Mouse (Mus musculus) CH12.LX (cell line): ENCODE results near the gene Slc30a3. TPM values are rescaled to one million over a fixed set of nuclear protein-coding genes. Genes with fewer than 3 reads are reported as not detected.

Experiments
- DNase-seq: peaks from one replicate; pipeline ENCODE4 v3.0.0-alpha.2; 2013; ENCODE audit errors: extremely low read depth
- H3K27ac ChIP-seq: 2 replicates; pipeline ENCODE4 v1.5.1; 2012; ENCODE audit warnings: low read depth, mild to moderate bottlenecking, control low read depth, moderate library complexity; ENCODE audit not compliant: insufficient read depth
- H3K27me3 ChIP-seq: replicated peaks from 2 replicates; pipeline ENCODE3; 2012; ENCODE audit warnings: inconsistent platforms
- H3K36me3 ChIP-seq, 2 experiments: replicated peaks in 1 of 2; 2 replicates each; pipeline versions ENCODE3 to v1.6.1; 2012; ENCODE audit warnings: inconsistent platforms in 1 of 2, low read length in 1 of 2, mild to moderate bottlenecking in 1 of 2, mixed read lengths in 1 of 2, moderate library complexity in 1 of 2; ENCODE audit not compliant: control insufficient read depth in 1 of 2, insufficient read depth in 1 of 2
- H3K4me1 ChIP-seq, 2 experiments: 2 replicates each; pipeline ENCODE4 v1.6.1; 2012; ENCODE audit warnings: inconsistent platforms in 1 of 2, moderate library complexity in 1 of 2; ENCODE audit not compliant: insufficient read depth in 2 of 2, control insufficient read depth in 1 of 2
- H3K4me2 ChIP-seq: 2 replicates; pipeline ENCODE4 v1.6.1; 2012; ENCODE audit warnings: low read depth, mild to moderate bottlenecking, control low read depth; ENCODE audit not compliant: poor library complexity, insufficient read depth, severe bottlenecking
- H3K4me3 ChIP-seq, 3 experiments: fragments of 150-350 bp in 1 of 3; sonication (generic) in 1 of 3; replicated peaks in 1 of 3; 2 replicates each; pipeline versions ENCODE3 to v1.5.1; 2011 to 2012; ENCODE audit warnings: low read depth in 2 of 3, low read length in 2 of 3, mild to moderate bottlenecking in 2 of 3, moderate library complexity in 2 of 3, control low read depth in 1 of 3, improper control_type of control experiment in 1 of 3, inconsistent platforms in 1 of 3, mixed read lengths in 1 of 3; ENCODE audit not compliant: poor library complexity in 1 of 3
- H3K79me2 ChIP-seq: replicated peaks from 2 replicates; pipeline ENCODE4 v1.6.1; 2012; ENCODE audit warnings: mild to moderate bottlenecking, moderate library complexity; ENCODE audit not compliant: control insufficient read depth, poor library complexity, insufficient read depth, severe bottlenecking; ENCODE audit errors: extremely low read depth
- H3K9ac ChIP-seq: 2 replicates; pipeline ENCODE4 v1.6.1; 2012; ENCODE audit warnings: low read depth, mild to moderate bottlenecking, control low read depth, moderate library complexity; ENCODE audit not compliant: insufficient read depth
- H3K9me3 ChIP-seq: replicated peaks from 2 replicates; pipeline ENCODE3; 2012; ENCODE audit warnings: low read length, inconsistent platforms, mixed read lengths
- BHLHE40 ChIP-seq: IDR thresholded peaks from 2 replicates; pipeline ENCODE4 v1.6.1; 2011; ENCODE audit warnings: mild to moderate bottlenecking, low read depth, low read length, improper control_type of control experiment
- CHD1 ChIP-seq: IDR thresholded peaks from 2 replicates; pipeline ENCODE4 v1.6.1; 2012; ENCODE audit warnings: low read depth, low read length, improper control_type of control experiment, inconsistent platforms
- CHD2 ChIP-seq: IDR thresholded peaks from 2 replicates; pipeline ENCODE4 v1.6.1; 2011; ENCODE audit warnings: low read length, improper control_type of control experiment
- CTCF ChIP-seq, 2 experiments: IDR thresholded peaks in 1 of 2; conservative IDR thresholded peaks in 1 of 2; 2 replicates each; pipeline ENCODE4 v1.5.1; 2011 to 2012; ENCODE audit warnings: low read depth in 2 of 2, low read length in 2 of 2, improper control_type of control experiment in 1 of 2, inconsistent platforms in 1 of 2, mild to moderate bottlenecking in 1 of 2, moderate library complexity in 1 of 2
- E2F4 ChIP-seq: IDR thresholded peaks from 2 replicates; pipeline ENCODE4 v1.6.1; 2011; ENCODE audit warnings: low read depth, low read length, improper control_type of control experiment; ENCODE audit not compliant: insufficient replicate concordance
- ELF1 ChIP-seq: IDR thresholded peaks from 2 replicates; pipeline ENCODE4 v1.6.1; 2014; ENCODE audit warnings: low read depth, mild to moderate bottlenecking, inconsistent platforms, low read length, improper control_type of control experiment
- EP300 ChIP-seq: IDR thresholded peaks from 2 replicates; pipeline ENCODE4 v1.6.1; 2011; ENCODE audit warnings: low read length, improper control_type of control experiment
- ETS1 ChIP-seq: conservative IDR thresholded peaks from 2 replicates; pipeline ENCODE4 v1.6.1; 2012; ENCODE audit warnings: low read depth, mild to moderate bottlenecking, inconsistent platforms, low read length, improper control_type of control experiment, moderate library complexity
- IRF4 ChIP-seq: IDR thresholded peaks from 2 replicates; pipeline ENCODE4 v1.6.1; 2014; ENCODE audit warnings: low read depth, mild to moderate bottlenecking, inconsistent platforms, low read length, improper control_type of control experiment
- JUN ChIP-seq: IDR thresholded peaks from 2 replicates; pipeline ENCODE4 v1.6.1; 2011; ENCODE audit warnings: low read depth, mild to moderate bottlenecking, low read length, improper control_type of control experiment, moderate library complexity; ENCODE audit not compliant: insufficient read depth
- MAX ChIP-seq: IDR thresholded peaks from 2 replicates; pipeline ENCODE4 v1.6.1; 2011; ENCODE audit warnings: low read length, improper control_type of control experiment
- MAZ ChIP-seq: IDR thresholded peaks from 2 replicates; pipeline ENCODE4 v1.6.1; 2012; ENCODE audit warnings: low read depth, mild to moderate bottlenecking, inconsistent platforms, low read length, improper control_type of control experiment, moderate library complexity
- MXI1 ChIP-seq: IDR thresholded peaks from 2 replicates; pipeline ENCODE4 v1.6.1; 2011; ENCODE audit warnings: mild to moderate bottlenecking, low read depth, low read length, improper control_type of control experiment
- NELFE ChIP-seq: IDR thresholded peaks from 2 replicates; pipeline ENCODE4 v1.6.1; 2011; ENCODE audit warnings: low read depth, low read length, improper control_type of control experiment
- NRF1 ChIP-seq: IDR thresholded peaks from 2 replicates; pipeline ENCODE4 v1.6.1; 2014; ENCODE audit warnings: low read depth, mild to moderate bottlenecking, inconsistent platforms, low read length, improper control_type of control experiment, moderate library complexity
- PAX5 ChIP-seq: IDR thresholded peaks from 2 replicates; pipeline ENCODE4 v1.6.1; 2012; ENCODE audit warnings: low read length, inconsistent platforms, mixed read lengths
- RAD21 ChIP-seq: IDR thresholded peaks from 2 replicates; pipeline ENCODE4 v1.6.1; 2011; ENCODE audit warnings: low read depth, mild to moderate bottlenecking, low read length, improper control_type of control experiment, moderate library complexity
- SIN3A ChIP-seq: IDR thresholded peaks from 2 replicates; pipeline ENCODE4 v1.6.1; 2012; ENCODE audit warnings: low read length, improper control_type of control experiment, inconsistent platforms
- SMC3 ChIP-seq: IDR thresholded peaks from 2 replicates; pipeline ENCODE4 v1.6.1; 2011; ENCODE audit warnings: low read depth, low read length, improper control_type of control experiment
- TCF12 ChIP-seq: IDR thresholded peaks from 2 replicates; pipeline ENCODE4 v1.6.1; 2014; ENCODE audit warnings: low read depth, mild to moderate bottlenecking, inconsistent platforms, low read length, improper control_type of control experiment
- UBTF ChIP-seq: IDR thresholded peaks from 2 replicates; pipeline ENCODE4 v1.6.1; 2012; ENCODE audit warnings: low read depth, mild to moderate bottlenecking, inconsistent platforms, low read length, improper control_type of control experiment, moderate library complexity
- USF2 ChIP-seq: conservative IDR thresholded peaks from 2 replicates; pipeline ENCODE4 v1.6.1; 2011; ENCODE audit warnings: low read depth, low read length, improper control_type of control experiment
- ZC3H11A ChIP-seq: IDR thresholded peaks from 2 replicates; pipeline ENCODE4 v1.6.1; 2012; ENCODE audit warnings: low read depth, mild to moderate bottlenecking, inconsistent platforms, low read length, improper control_type of control experiment
- ZKSCAN1 ChIP-seq: IDR thresholded peaks from 2 replicates; pipeline ENCODE4 v1.6.1; 2012; ENCODE audit warnings: low read depth, inconsistent platforms, low read length, improper control_type of control experiment, borderline replicate concordance
- dilution Hi-C: fragments of 300-500 bp; cut with MboI; formaldehyde crosslinking; loops from 2 replicates; pipeline ENCODE4 v1.14.3; 2020; ENCODE audit warnings: low sequenced_read_pairs; ENCODE audit not compliant: extremely low pct_unique_long_range_greater_than_20kb, extremely low pct_ligation_motif_present
- in situ Hi-C: fragments of 300-500 bp; cut with MboI; formaldehyde crosslinking; loops from 3 replicates; pipeline ENCODE4 v1.14.3; 2019; ENCODE audit warnings: low sequenced_read_pairs, low pct_ligation_motif_present, low pct_unique_long_range_greater_than_20kb, mixed read lengths
- polyA plus RNA-seq: library from polyadenylated mRNA; unstranded; fragments of >175 nt; gene quantifications from 2 replicates; pipeline ENCODE4 v1.2.1, GENCODE M21; 2012; ENCODE audit warnings: low read depth; ENCODE audit not compliant: insufficient read length
- total RNA-seq, 2 experiments: library from RNA; depleted of rRNA; stranded (reverse); fragments of 300-350 nt in 1 of 2; fragments of >200 nt in 1 of 2; gene quantifications; 2 replicates each; pipeline ENCODE4 v1.2.3; 2012 to 2014

Slc30a3 gene
- total and polyA plus RNA-seq, 3 experiments, result not detected

- dilution Hi-C loops (no loop called here), in situ Hi-C loops (no loop called here)
- no peaks in the 10 kb centered on the region for H3K79me2 ChIP-seq
- peaks cover 35 to 65% of the 10 kb centered on the region in 2 experiments for H3K36me3 ChIP-seq
- H3K4me3 ChIP-seq, result no peak overlapping the region
- DNase-seq, result no peak
- H3K27ac ChIP-seq, result no peak overlapping the region
- no peak overlapping the region for H3K4me2 ChIP-seq
- H3K9ac ChIP-seq, result no peak overlapping the region
- no peaks in the 10 kb centered on the region for H3K9me3 ChIP-seq
- TF ChIP-seq IRF4, result no peak
- no peak for TF ChIP-seq ZKSCAN1
- TF ChIP-seq USF2, result no peak
- no peak for TF ChIP-seq NRF1
- TF ChIP-seq BHLHE40, result no peak
- no peak for TF ChIP-seq MXI1
- no peak for TF ChIP-seq MAZ
- TF ChIP-seq ZC3H11A, result no peak
- no peak for TF ChIP-seq SMC3
- no peak for TF ChIP-seq TCF12
- TF ChIP-seq PAX5, result no peak
- no peak for TF ChIP-seq UBTF
- TF ChIP-seq, all 38 proteins: peak for 0
- Histone ChIP-seq H3K4me1 (peaks cover 3 to 24% of the 10 kb centered on the region in 2 experiments; a peak in 2 of 4 replicates), H3K27me3 (no peaks in the 10 kb centered on the region)
Measured at GRCm38 (mm10) chr5:31149781-31150180, 41.7 kb upstream of the Slc30a3 start.

DNA sequence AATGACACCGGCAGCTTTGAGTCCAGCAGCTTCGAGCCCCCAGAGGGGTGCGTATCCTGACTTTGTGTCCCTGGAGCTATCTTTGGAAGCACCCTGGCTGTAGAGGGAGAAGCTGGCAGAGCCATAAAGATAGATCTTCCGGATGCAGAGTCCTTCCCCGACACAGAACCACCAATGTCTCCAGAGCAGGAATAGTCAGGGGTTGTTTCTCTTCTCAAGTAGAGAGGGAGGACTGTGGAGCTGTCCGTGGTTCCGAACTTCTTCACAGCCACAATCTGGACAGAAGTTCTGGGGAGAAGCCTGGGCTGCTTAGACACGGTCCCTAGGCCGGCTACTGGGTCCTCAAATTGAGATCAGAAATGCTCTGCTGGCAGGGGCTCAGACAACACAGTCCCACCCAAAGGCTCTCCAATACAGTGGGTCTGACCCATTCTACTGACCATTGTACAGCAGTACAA lies 31.0 kb upstream of the Slc30a3 start:
- Histone ChIP-seq H3K4me2 (no peak overlapping the region), H3K9me3 (no peaks in the 10 kb centered on the region), H3K4me1 (no peaks in the 10 kb centered on the region), H3K27me3 (no peaks in the 10 kb centered on the region), H3K27ac (no peak overlapping the region), H3K79me2 (no peaks in the 10 kb centered on the region), H3K9ac (no peak overlapping the region), H3K36me3 (peaks cover 10 to 23% of the 10 kb centered on the region in 2 experiments), H3K4me3 (no peak overlapping the region)
- TF ChIP-seq NELFE, result no peak
- TF ChIP-seq BHLHE40, result no peak
- TF ChIP-seq MAX, result no peak
- no peak for TF ChIP-seq USF2
- TF ChIP-seq CHD2, result no peak
- TF ChIP-seq CTCF (conservative IDR thresholded peaks at IDR 0.05 in 1 of 2, IDR thresholded peaks at IDR 0.05 in 1 of 2; ENCODE audit: low read depth in 2 of 2, low read length in 2 of 2), result no peak
- TF ChIP-seq MXI1, result no peak
- TF ChIP-seq RAD21, result no peak
- TF ChIP-seq PAX5, result no peak
- TF ChIP-seq E2F4, result no peak
- TF ChIP-seq CHD1, result no peak
- TF ChIP-seq ETS1, result no peak
- TF ChIP-seq EP300, result no peak
- no peak for TF ChIP-seq SIN3A
- no peak for TF ChIP-seq JUN
- no peak for TF ChIP-seq ELF1
- no peak for TF ChIP-seq UBTF
- in situ Hi-C loops (no loop called here), dilution Hi-C loops (no loop called here)
- no peak for DNase-seq
